Mouse (Mus musculus): ENCODE measurements at regions not wholly inside any gene's neighbourhood (a gene's known extent, or its start where the extent isn't known, plus 50 kb on each side); places are given as distances from the start of the nearest gene placed in this dataset.

DNA sequence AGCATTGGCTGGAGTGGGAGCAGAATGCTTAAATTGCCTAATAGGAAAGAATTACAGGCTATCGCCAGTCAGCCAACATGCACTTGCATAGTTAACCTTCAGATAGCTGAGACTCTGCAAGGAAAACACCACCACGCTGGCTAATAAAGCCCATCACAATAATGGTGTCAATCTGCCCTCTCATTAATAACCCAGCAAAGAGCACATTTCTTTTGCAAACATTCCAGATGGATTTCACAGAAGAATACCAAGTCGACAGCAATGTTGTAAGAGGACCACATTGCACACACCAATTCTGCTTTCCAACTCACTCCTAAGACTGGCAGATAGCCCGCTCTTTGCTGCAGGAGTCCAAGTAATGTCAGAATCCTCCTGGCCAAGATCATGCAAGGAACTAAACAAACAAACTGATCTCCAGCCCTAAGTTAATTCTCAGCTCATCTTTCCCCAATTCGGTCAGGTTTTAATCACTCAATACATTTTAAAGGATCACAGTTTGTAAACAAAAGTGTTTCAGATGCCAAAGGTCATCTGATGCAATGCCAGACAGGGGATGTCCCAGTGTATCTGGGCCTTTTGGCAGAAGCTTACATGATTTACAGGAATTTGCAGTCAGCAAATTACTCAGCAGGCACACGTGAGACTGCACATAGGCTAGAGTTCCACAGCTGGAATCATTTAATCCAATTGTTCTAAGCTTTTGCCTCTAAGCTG, 198.4 kb downstream of the Klf6 start:
- DNase-seq (ENCODE audit: extremely low spot score): no peak

GRCm38 (mm10) chr13:6060229-6060845, 199.1 kb downstream of the Klf6 start:
- peak; percentile 39 for DNase-seq (ENCODE audit: extremely low spot score)

DNA sequence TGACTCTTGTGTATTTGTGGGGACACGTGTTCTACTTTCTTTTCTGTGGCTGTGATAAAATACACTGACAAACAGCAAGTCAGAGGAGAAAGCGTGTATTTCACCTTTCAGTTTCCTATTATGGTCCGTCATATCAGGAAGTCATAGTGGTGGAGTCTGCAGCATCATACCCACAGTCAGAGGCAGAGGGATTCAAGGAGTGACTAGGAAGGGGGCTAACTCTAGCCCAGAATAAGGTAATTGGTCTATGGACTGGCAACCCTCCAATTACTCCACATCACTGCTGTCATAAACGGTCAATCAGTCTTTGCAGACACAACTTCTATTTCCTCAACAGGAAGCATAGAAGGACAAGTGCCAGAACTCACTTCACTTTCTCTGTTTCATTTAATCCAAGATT, 201.0 kb downstream of the Klf6 start:
- no peak for DNase-seq (ENCODE audit: extremely low spot score)

GRCm38 (mm10) chr13:6062729-6063386, 201.6 kb downstream of the Klf6 start:
- DNase-seq (ENCODE audit: extremely low spot score): no peak

GRCm38 (mm10) chr13:6076978-6077825, 215.9 kb downstream of the Klf6 start:
- no peak for DNase-seq (ENCODE audit: extremely low spot score)

GRCm38 (mm10) chr13:6085891-6086290, 224.6 kb downstream of the Klf6 start:
- no peak for DNase-seq (ENCODE audit: extremely low spot score)

DNA sequence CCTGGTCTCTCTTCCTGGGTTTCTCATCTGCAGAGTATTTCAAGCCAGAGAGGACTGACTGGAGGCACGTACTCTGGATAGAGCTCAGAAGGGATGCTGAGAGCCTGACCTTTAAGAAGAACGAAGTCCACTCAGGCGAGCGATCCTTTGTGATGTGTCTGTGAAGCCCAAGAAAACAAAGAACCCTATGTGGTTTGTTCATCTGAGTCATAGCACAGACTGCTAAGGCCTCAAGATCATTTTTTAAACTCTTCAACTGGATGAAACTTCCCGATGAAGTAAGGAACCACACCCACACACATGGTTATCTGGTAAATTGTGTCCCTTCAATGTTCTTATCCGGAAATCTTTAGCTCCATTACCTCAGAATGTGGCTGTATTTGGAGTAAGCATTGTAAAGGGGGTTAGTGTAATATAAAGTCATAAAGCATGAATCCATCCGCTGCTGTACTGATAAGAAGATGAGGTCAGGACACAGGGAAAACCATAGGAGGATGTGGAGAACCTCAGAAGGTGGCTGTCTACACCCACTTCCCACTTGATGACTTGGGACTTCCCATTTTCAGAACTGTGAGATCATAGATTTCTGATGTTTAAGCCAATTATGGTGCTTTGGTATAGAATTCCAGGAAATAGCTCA, 247.9 kb downstream of the Klf6 start:
- DNase-seq (ENCODE audit: extremely low spot score): no peak

DNA sequence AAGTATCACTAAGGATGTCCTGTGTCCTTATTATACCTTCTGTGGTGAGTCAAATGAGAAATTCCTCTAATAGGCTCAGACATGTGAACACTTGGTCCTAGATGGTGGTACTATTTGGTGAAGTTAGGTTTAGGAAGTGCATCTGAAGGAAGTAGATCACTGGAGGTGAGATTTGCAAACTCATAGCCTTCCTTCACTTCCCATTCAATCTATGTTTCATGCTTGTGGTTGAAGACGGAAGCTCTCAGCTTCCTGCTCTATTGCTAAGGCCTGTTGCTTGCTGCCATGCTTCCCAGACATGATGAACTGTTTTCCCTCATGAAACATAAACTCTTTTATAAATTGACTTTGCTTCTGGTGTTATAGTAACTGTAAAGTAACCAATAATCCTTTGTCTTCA, 258.4 kb downstream of the Klf6 start:
- DNase-seq (ENCODE audit: extremely low spot score): no peak

GRCm38 (mm10) chr13:6127311-6127710, 266.0 kb downstream of the Klf6 start:
- no peak for DNase-seq (ENCODE audit: extremely low spot score)

GRCm38 (mm10) chr13:6128903-6129302, 267.6 kb downstream of the Klf6 start:
- no peak for DNase-seq (ENCODE audit: extremely low spot score)

GRCm38 (mm10) chr13:6131363-6131762, 270.1 kb downstream of the Klf6 start:
- DNase-seq (ENCODE audit: extremely low spot score): no peak

DNA sequence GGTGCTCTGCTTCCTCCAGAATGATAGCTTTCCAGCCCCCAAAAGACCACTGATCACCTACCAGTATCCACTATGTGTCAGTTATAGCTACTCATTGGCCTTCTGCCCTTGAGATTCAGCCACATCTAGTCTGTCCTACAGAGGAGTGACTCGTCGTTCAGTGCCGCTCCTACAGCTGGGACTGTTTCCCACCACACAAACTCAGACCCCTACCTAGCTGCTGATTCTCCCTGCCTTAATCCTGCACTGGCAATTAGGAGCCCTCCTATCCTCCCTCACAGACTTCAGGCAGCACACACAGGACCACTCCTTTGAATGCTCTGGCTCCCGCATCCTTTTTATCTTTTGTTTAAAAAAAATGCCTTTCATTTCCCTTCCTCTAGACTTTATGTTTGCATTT, 275.9 kb downstream of the Klf6 start:
- no peak for DNase-seq (ENCODE audit: extremely low spot score)

DNA sequence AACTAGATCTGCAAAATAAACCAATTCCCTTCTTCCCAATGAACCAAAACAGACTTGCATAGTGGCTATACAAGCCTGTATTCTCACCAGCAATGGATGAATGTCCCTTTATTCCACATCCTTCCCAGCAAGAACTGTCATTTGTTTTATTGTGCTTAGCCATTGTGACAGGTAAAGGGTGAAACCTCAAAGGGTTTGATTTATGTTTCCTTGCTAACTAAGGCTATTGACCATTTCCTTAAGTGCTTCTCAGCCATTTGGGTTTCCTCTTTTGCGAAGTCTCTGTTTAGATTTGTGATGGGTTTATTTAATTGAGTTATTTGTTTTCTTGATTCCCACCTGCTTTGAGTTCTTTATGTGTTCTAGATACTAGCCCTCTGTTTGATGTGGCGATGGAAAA, 281.5 kb downstream of the Klf6 start:
- no peak for DNase-seq (ENCODE audit: extremely low spot score)

DNA sequence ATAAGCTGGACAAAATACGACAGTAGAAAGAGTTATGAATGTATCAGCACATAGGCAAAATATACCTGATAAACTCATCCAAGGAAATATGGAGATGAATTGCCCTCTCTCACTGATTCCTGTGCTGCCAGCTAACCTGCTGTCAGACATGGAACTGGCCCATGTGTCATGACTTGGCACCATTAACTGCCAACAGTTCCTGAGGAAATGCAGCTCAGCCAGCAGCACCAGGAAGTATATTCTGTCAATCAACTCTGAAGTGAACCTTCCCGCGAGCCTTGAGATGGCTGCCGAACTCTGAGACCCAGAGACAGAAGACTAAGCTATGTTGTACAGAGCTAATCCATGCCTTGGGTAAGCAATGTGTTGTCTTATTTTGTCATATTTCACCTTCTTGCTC, 292.4 kb downstream of the Klf6 start:
- DNase-seq (ENCODE audit: extremely low spot score): no peak

- DNase-seq (ENCODE audit: extremely low spot score): no peak
Measured at GRCm38 (mm10) chr13:6156191-6156590, 294.9 kb downstream of the Klf6 start.

- no peak for DNase-seq (ENCODE audit: extremely low spot score)
Measured at GRCm38 (mm10) chr13:6157029-6157428, 295.7 kb downstream of the Klf6 start.

- DNase-seq (ENCODE audit: extremely low spot score): peak; percentile 31
Measured at GRCm38 (mm10) chr13:6157946-6158345, 296.7 kb downstream of the Klf6 start.

- no peak for DNase-seq (ENCODE audit: extremely low spot score)
Measured at GRCm38 (mm10) chr13:6159412-6159811, 298.1 kb downstream of the Klf6 start.

DNA sequence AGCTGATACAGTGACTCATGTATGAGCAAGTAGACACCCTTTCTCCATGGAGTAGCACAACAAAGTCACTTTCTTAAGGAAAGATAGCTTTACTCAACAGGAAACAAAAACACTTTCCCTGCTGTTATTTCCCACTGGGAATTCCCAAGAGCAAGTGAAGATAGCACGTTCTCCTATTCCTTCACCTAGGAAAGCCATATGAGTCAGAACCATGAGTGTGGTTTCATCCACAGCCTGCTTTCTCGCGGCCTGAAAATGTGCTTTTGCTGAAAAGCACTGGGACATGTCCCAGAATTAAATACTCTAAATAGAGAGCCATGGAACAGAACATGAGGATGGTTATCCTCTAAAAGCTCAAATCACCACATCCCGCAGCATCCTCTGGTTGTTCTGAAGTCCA, 304.6 kb downstream of the Klf6 start:
- DNase-seq (ENCODE audit: extremely low spot score): no peak

GRCm38 (mm10) chr13:6167055-6167761, 305.9 kb downstream of the Klf6 start:
- DNase-seq (ENCODE audit: extremely low spot score): no peak

- DNase-seq (ENCODE audit: extremely low spot score): no peak
Measured at GRCm38 (mm10) chr13:6173095-6173494, 311.8 kb downstream of the Klf6 start.

Measured in embryo, embryonic 9.5 days (tissue).